Mouse (Mus musculus) cortical plate, adult 2 months (tissue): ENCODE results near the gene 4932438A13Rik.

Experiments
- CTCF ChIP-seq: fragments of 200-500 bp; IDR thresholded peaks from 2 replicates; pipeline ENCODE4 v1.5.1; 2011; ENCODE audit warnings: mild to moderate bottlenecking, control low read depth, low read length; ENCODE audit not compliant: insufficient read depth; ENCODE audit errors: extremely low read depth
- POLR2A ChIP-seq: fragments of 200-500 bp; IDR thresholded peaks from 2 replicates; pipeline ENCODE4 v1.6.1; 2011; ENCODE audit warnings: mild to moderate bottlenecking, low read length, control low read depth; ENCODE audit not compliant: insufficient read depth; ENCODE audit errors: extremely low read depth

DNA sequence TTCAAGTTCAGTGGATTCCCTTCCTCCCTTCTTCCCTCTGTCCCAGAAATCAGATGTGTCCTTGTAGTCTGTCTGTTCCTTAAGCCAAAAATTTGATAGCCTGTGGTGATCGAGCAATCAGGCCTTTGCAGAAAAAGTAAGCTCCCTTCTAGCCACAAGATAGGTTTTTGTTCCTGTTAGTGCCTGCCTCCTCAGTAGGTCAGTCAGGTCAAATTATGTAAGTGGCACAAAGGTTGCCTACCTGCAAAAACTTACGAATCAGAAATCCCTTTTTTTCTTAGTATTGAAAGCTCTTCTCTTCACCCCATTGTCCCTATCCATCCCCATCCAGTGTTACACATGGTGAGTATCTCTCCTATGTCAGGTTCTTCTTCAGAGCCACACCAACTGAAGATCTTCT lies 54.9 kb downstream of the 4932438A13Rik start:
- TF ChIP-seq POLR2A (no peak), CTCF (no peak)
